Mouse (Mus musculus) left cerebral cortex, adult 8-10 months (tissue): ENCODE measurements around the gene Ggt5. TPM values are rescaled to one million over a fixed set of nuclear protein-coding genes. Genes with fewer than 3 reads are reported as not detected.

Experiments
- DNase-seq, 2 experiments: peaks; one replicate each; pipeline ENCODE4 v3.0.0; 2022; ENCODE audit warnings: low spot score in 2 of 2
- total RNA-seq, 4 experiments: library from RNA; stranded (reverse); gene quantifications; 2 replicates each; pipeline ENCODE4 v1.2.4; 2022

Gene Ggt5
- total RNA-seq, 4 experiments from 2014 or later: 1.8 to 3.5 (median 2.4) TPM

GRCm38 (mm10) chr10:75568029-75568428 is 21.1 kb upstream of the Ggt5 start:
- DNase-seq: no peak

- no peak for DNase-seq
Observed at GRCm38 (mm10) chr10:75568441-75568840, 20.7 kb upstream of the Ggt5 start.

- DNase-seq: no peak
Observed at GRCm38 (mm10) chr10:75568851-75569250, 20.3 kb upstream of the Ggt5 start.

- DNase-seq: no peak
Observed at GRCm38 (mm10) chr10:75570981-75571657, 18.0 kb upstream of the Ggt5 start.

GRCm38 (mm10) chr10:75571937-75572336 is 17.2 kb upstream of the Ggt5 start:
- DNase-seq: no peak

GRCm38 (mm10) chr10:75573181-75573580 is 16.0 kb upstream of the Ggt5 start:
- no peak for DNase-seq

- DNase-seq: no peak
Observed at GRCm38 (mm10) chr10:75573965-75574364, 15.2 kb upstream of the Ggt5 start.

GRCm38 (mm10) chr10:75579129-75579528 is 10.0 kb upstream of the Ggt5 start:
- DNase-seq: no peak

GRCm38 (mm10) chr10:75585876-75586552 is 3.1 kb upstream of the Ggt5 start:
- DNase-seq: peak; percentile 71 to 90

- no peak for DNase-seq
Observed at GRCm38 (mm10) chr10:75586553-75586879, 2.6 kb upstream of the Ggt5 start.

- DNase-seq: no peak
Observed at GRCm38 (mm10) chr10:75587781-75588180, 1.4 kb upstream of the Ggt5 start.

GRCm38 (mm10) chr10:75588336-75588735 is 804 bp upstream of the Ggt5 start:
- no peak for DNase-seq

GRCm38 (mm10) chr10:75589651-75590050 is 511 bp downstream of the Ggt5 start:
- no peak for DNase-seq

GRCm38 (mm10) chr10:75591211-75591894 is 2.2 kb downstream of the Ggt5 start:
- no peak for DNase-seq

- no peak for DNase-seq
Observed at GRCm38 (mm10) chr10:75592585-75592984, 3.4 kb downstream of the Ggt5 start.

GRCm38 (mm10) chr10:75595981-75596380 is 6.8 kb downstream of the Ggt5 start:
- no peak for DNase-seq

GRCm38 (mm10) chr10:75600189-75600730 is 11.1 kb downstream of the Ggt5 start:
- DNase-seq: no peak

GRCm38 (mm10) chr10:75605162-75605846 is 16.2 kb downstream of the Ggt5 start:
- DNase-seq: no peak

GRCm38 (mm10) chr10:75607253-75607652 is 18.1 kb downstream of the Ggt5 start:
- no peak for DNase-seq

GRCm38 (mm10) chr10:75608975-75609374 is 19.8 kb downstream of the Ggt5 start:
- DNase-seq: no peak

- DNase-seq: no peak
Observed at GRCm38 (mm10) chr10:75610486-75610885, 21.3 kb downstream of the Ggt5 start.

GRCm38 (mm10) chr10:75616044-75616443 is 26.9 kb downstream of the Ggt5 start:
- DNase-seq: no peak
